Mouse (Mus musculus) embryonic facial prominence, embryonic 15.5 days (tissue): ENCODE measurements at regions not wholly inside any gene's neighbourhood (a gene's known extent, or its start where the extent isn't known, plus 50 kb on each side); places are given as distances from the start of the nearest gene placed in this dataset.

Source experiments
- ATAC-seq: fragments of 200-750 bp; cut with Nextera tagmentation; 2 replicates; pipeline ENCODE4 v1.8.0; 2017; ENCODE audit warnings: low read depth, moderate TSS enrichment; ENCODE audit not compliant: insufficient number of reproducible peaks, low FRiP score, low TSS enrichment
- H3K27ac ChIP-seq: fragments of 300-500 bp; sonication (generic); replicated peaks from 2 replicates; pipeline ENCODE4 v1.5.1; 2015; ENCODE audit warnings: mild to moderate bottlenecking, inconsistent platforms
- H3K27me3 ChIP-seq: fragments of 300-500 bp; sonication (generic); 2 replicates; pipeline ENCODE4 v1.6.1; 2015; ENCODE audit warnings: inconsistent platforms
- H3K36me3 ChIP-seq: fragments of 300-500 bp; sonication (generic); 2 replicates; pipeline ENCODE4 v1.6.1; 2015; ENCODE audit warnings: mild to moderate bottlenecking, inconsistent platforms
- H3K4me1 ChIP-seq: fragments of 300-500 bp; sonication (generic); 2 replicates; pipeline ENCODE4 v1.6.1; 2015; ENCODE audit warnings: inconsistent platforms
- H3K4me2 ChIP-seq: fragments of 300-500 bp; sonication (generic); replicated peaks from 2 replicates; pipeline ENCODE4 v1.6.1; 2015; ENCODE audit warnings: mild to moderate bottlenecking, inconsistent platforms
- H3K4me3 ChIP-seq: fragments of 300-500 bp; sonication (generic); replicated peaks from 2 replicates; pipeline ENCODE4 v1.5.1; 2015; ENCODE audit warnings: mild to moderate bottlenecking, inconsistent platforms
- H3K9ac ChIP-seq: fragments of 300-500 bp; sonication (generic); 2 replicates; pipeline ENCODE4 v1.6.1; 2015; ENCODE audit warnings: inconsistent platforms
- H3K9me3 ChIP-seq: fragments of 300-500 bp; sonication (generic); replicated peaks from 2 replicates; pipeline ENCODE4 v1.6.1; 2016; ENCODE audit warnings: inconsistent platforms
- WGBS: fragments of 180-500 bp; shearing (Covaris S2); methylation state at CpG from one replicate; pipeline ENCODE4 v1.1.7; 2015; 5-methylcytosine and 5-hydroxymethylcytosine counted together

- H3K4me1 ChIP-seq: peaks cover 18% of the 10 kb centered on the region
- no peaks in the 10 kb centered on the region for H3K36me3 ChIP-seq
- H3K4me2 ChIP-seq: no peak overlapping the region
- no peak overlapping the region for H3K9ac ChIP-seq
- no peaks in the 10 kb centered on the region for H3K9me3 ChIP-seq
- H3K4me3 ChIP-seq: no peak overlapping the region
- 89% methylated on average over 5 of the region's 5 CpGs for WGBS
- H3K27me3 ChIP-seq: no peaks in the 10 kb centered on the region
- no peak overlapping the region for H3K27ac ChIP-seq
- no peak for ATAC-seq
Measured at GRCm38 (mm10) chr13:3752334-3752733, 51.8 kb downstream of the Calml3 start.

GRCm38 (mm10) chr13:3751222-3751621 lies 52.9 kb downstream of the Calml3 start:
- 81% methylated on average over 1 of the region's 1 CpGs for WGBS
- peaks cover 28% of the 10 kb centered on the region for H3K4me1 ChIP-seq
- ATAC-seq: no peak

GRCm38 (mm10) chr13:3750756-3751155 lies 53.4 kb downstream of the Calml3 start:
- no peak for ATAC-seq
- H3K4me2 ChIP-seq: no peak overlapping the region
- no peaks in the 10 kb centered on the region for H3K27me3 ChIP-seq
- H3K4me3 ChIP-seq: no peak overlapping the region
- H3K9ac ChIP-seq: no peak overlapping the region
- H3K27ac ChIP-seq: no peak overlapping the region
- H3K9me3 ChIP-seq: no peaks in the 10 kb centered on the region
- 47% methylated on average over 1 of the region's 1 CpGs for WGBS
- H3K4me1 ChIP-seq: peaks cover 28% of the 10 kb centered on the region
- no peaks in the 10 kb centered on the region for H3K36me3 ChIP-seq

More at GRCm38 (mm10) chr13:3751222-3751621, 52.9 kb downstream of the Calml3 start:
- H3K9ac ChIP-seq: no peak overlapping the region
- no peak overlapping the region for H3K27ac ChIP-seq
- H3K27me3 ChIP-seq: no peaks in the 10 kb centered on the region
- H3K4me3 ChIP-seq: no peak overlapping the region
- H3K9me3 ChIP-seq: no peaks in the 10 kb centered on the region
- no peak overlapping the region for H3K4me2 ChIP-seq
- no peaks in the 10 kb centered on the region for H3K36me3 ChIP-seq

GRCm38 (mm10) chr13:3749646-3750045 lies 54.5 kb downstream of the Calml3 start:
- Histone ChIP-seq H3K9ac (no peak overlapping the region), H3K9me3 (no peaks in the 10 kb centered on the region), H3K4me3 (no peak overlapping the region), H3K27me3 (no peaks in the 10 kb centered on the region), H3K4me2 (no peak overlapping the region), H3K27ac (peak overlapping the region; percentile 17; the same call in 1 of the 2 replicates), H3K4me1 (peaks cover 32% of the 10 kb centered on the region), H3K36me3 (no peaks in the 10 kb centered on the region)
- ATAC-seq: no peak
- 82% methylated on average over 3 of the region's 3 CpGs for WGBS

GRCm38 (mm10) chr13:3748859-3749258 lies 55.3 kb downstream of the Calml3 start:
- Histone ChIP-seq H3K27ac (no peak overlapping the region), H3K27me3 (no peaks in the 10 kb centered on the region), H3K36me3 (no peaks in the 10 kb centered on the region), H3K4me3 (no peak overlapping the region), H3K9ac (no peak overlapping the region), H3K4me2 (no peak overlapping the region), H3K9me3 (no peaks in the 10 kb centered on the region), H3K4me1 (peaks cover 36% of the 10 kb centered on the region)
- peak; percentile 16; the same call in 1 of the 2 replicates for ATAC-seq
- WGBS: 42% methylated on average over 5 of the region's 5 CpGs

- Histone ChIP-seq H3K36me3 (no peaks in the 10 kb centered on the region), H3K9me3 (no peaks in the 10 kb centered on the region), H3K27ac (peak overlapping the region; percentile 89), H3K4me3 (no peak overlapping the region), H3K4me2 (no peak overlapping the region), H3K9ac (no peak overlapping the region), H3K27me3 (no peaks in the 10 kb centered on the region), H3K4me1 (peaks cover 59% of the 10 kb centered on the region)
- WGBS: 13% methylated on average over 10 of the region's 10 CpGs
- ATAC-seq: peak; percentile 60
Measured at GRCm38 (mm10) chr13:3746524-3746923, 57.6 kb downstream of the Calml3 start.

- no peak overlapping the region for H3K9ac ChIP-seq
- no peak overlapping the region for H3K4me3 ChIP-seq
- H3K4me2 ChIP-seq: no peak overlapping the region
- no peak for ATAC-seq
- H3K4me1 ChIP-seq: peaks cover 59% of the 10 kb centered on the region
- H3K27ac ChIP-seq: no peak overlapping the region
- H3K27me3 ChIP-seq: no peaks in the 10 kb centered on the region
- WGBS: 56% methylated on average over 3 of the region's 3 CpGs
- H3K9me3 ChIP-seq: no peaks in the 10 kb centered on the region
- H3K36me3 ChIP-seq: no peaks in the 10 kb centered on the region
Measured at GRCm38 (mm10) chr13:3744870-3745269, 59.2 kb downstream of the Calml3 start.

- Histone ChIP-seq H3K4me3 (no peak overlapping the region), H3K27me3 (no peaks in the 10 kb centered on the region), H3K4me1 (peaks cover 49% of the 10 kb centered on the region), H3K36me3 (no peaks in the 10 kb centered on the region), H3K4me2 (no peak overlapping the region), H3K9ac (no peak overlapping the region), H3K27ac (peak overlapping the region; percentile 93), H3K9me3 (no peaks in the 10 kb centered on the region)
- WGBS: 84% methylated on average over 6 of the region's 6 CpGs
- ATAC-seq: no peak
Measured at GRCm38 (mm10) chr13:3743692-3744457, 60.2 kb downstream of the Calml3 start.

GRCm38 (mm10) chr13:3742763-3743401 lies 61.2 kb downstream of the Calml3 start:
- Histone ChIP-seq H3K27me3 (no peaks in the 10 kb centered on the region), H3K36me3 (no peaks in the 10 kb centered on the region), H3K4me1 (peaks cover 47% of the 10 kb centered on the region), H3K9ac (no peak overlapping the region), H3K4me3 (no peak overlapping the region), H3K27ac (peak overlapping the region; percentile 93), H3K4me2 (peak overlapping the region; percentile 24; the same call in 1 of the 2 replicates), H3K9me3 (no peaks in the 10 kb centered on the region)
- ATAC-seq: peak; percentile 64
- WGBS: 5% methylated on average over 4 of the region's 4 CpGs

GRCm38 (mm10) chr13:3742094-3742730 lies 61.9 kb downstream of the Calml3 start:
- H3K9ac ChIP-seq: no peak overlapping the region
- WGBS: 18% methylated on average over 2 of the region's 2 CpGs

GRCm38 (mm10) chr13:3730699-3731021 lies 73.5 kb downstream of the Calml3 start:
- 16% methylated on average over 2 of the region's 2 CpGs for WGBS

More at GRCm38 (mm10) chr13:3742094-3742730, 61.9 kb downstream of the Calml3 start:
- Histone ChIP-seq H3K27me3 (no peaks in the 10 kb centered on the region), H3K27ac (peak overlapping the region; percentile 93), H3K4me1 (peaks cover 40% of the 10 kb centered on the region), H3K36me3 (no peaks in the 10 kb centered on the region), H3K4me2 (peak overlapping the region; percentile 24; the same call in 1 of the 2 replicates), H3K4me3 (no peak overlapping the region), H3K9me3 (no peaks in the 10 kb centered on the region)
- peak; percentile 69 for ATAC-seq

More at GRCm38 (mm10) chr13:3730699-3731021, 73.5 kb downstream of the Calml3 start:
- H3K27me3 ChIP-seq: no peaks in the 10 kb centered on the region
- H3K4me3 ChIP-seq: no peak overlapping the region
- no peak overlapping the region for H3K9ac ChIP-seq
- 0 out of 2 replicates have a peak, but pooled peaks have one; percentile 34 for ATAC-seq
- H3K9me3 ChIP-seq: no peaks in the 10 kb centered on the region
- H3K27ac ChIP-seq: peak overlapping the region; percentile 55
- peaks cover 24% of the 10 kb centered on the region for H3K4me1 ChIP-seq
- H3K4me2 ChIP-seq: no peak overlapping the region
- H3K36me3 ChIP-seq: no peaks in the 10 kb centered on the region
